Mouse (Mus musculus): ENCODE results near the gene Srpr. TPM values are rescaled to one million over a fixed set of nuclear protein-coding genes. Genes with fewer than 3 reads are reported as not detected.
A peak's percentile ranks its signal among the peaks of the same experiment; 100 is the strongest.

Gene Srpr
- polyA plus RNA-seq, 1 experiment from 2014 or later = 118 TPM

- Histone ChIP-seq H3K27me3 (replicated peaks; ENCODE audit: control insufficient read depth, insufficient read depth, low read length) (no peaks in the 10 kb centered on the region), H3K27ac (ENCODE audit: low read depth, low read length) (no peak overlapping the region), H3K9ac (ENCODE audit: low read depth, low read length) (no peak overlapping the region), H3K4me1 (replicated peaks; ENCODE audit: control insufficient read depth, insufficient read depth, low read length) (no peaks in the 10 kb centered on the region), H3K4me3 (ENCODE audit: low read depth, low read length) (no peak overlapping the region), H3K4me2 (replicated peaks; ENCODE audit: low read depth) (peak overlapping the region; percentile 92; the same call in 1 of the 2 replicates), H3K36me3 (ENCODE audit: control insufficient read depth, insufficient read depth) (no peaks in the 10 kb centered on the region), H3K9me3 (ENCODE audit: control insufficient read depth) (no peaks in the 10 kb centered on the region)
- 84% methylated on average over 10 of the region's 10 CpGs for whole genome bisulfite sequencing
- ATAC-seq = no peak
- no peak for TF ChIP-seq CTCF (IDR thresholded peaks at IDR 0.05; ENCODE audit: low read depth)
Observed at GRCm38 (mm10) chr9:35198351-35198750, 1.6 kb upstream of the Srpr start.

GRCm38 (mm10) chr9:35198945-35199771, 817 bp upstream of the Srpr start:
- no peak for TF ChIP-seq CTCF (IDR thresholded peaks at IDR 0.05; ENCODE audit: low read depth)
- peak overlapping the region; percentile 77 for H3K4me3 ChIP-seq (ENCODE audit: low read depth, low read length)
- H3K4me1 ChIP-seq (replicated peaks; ENCODE audit: control insufficient read depth, insufficient read depth, low read length) = no peaks in the 10 kb centered on the region
- H3K27ac ChIP-seq (ENCODE audit: low read depth, low read length) = peak overlapping the region; percentile 76
- H3K27me3 ChIP-seq (replicated peaks; ENCODE audit: control insufficient read depth, insufficient read depth, low read length) = no peaks in the 10 kb centered on the region
- peak; percentile 42 for ATAC-seq
- H3K9ac ChIP-seq (ENCODE audit: low read depth, low read length) = peak overlapping the region; percentile 76
- H3K36me3 ChIP-seq (ENCODE audit: control insufficient read depth, insufficient read depth) = no peaks in the 10 kb centered on the region
- WGBS = 23% methylated on average over 18 of the region's 18 CpGs
- no peaks in the 10 kb centered on the region for H3K9me3 ChIP-seq (ENCODE audit: control insufficient read depth)
- H3K4me2 ChIP-seq (replicated peaks; ENCODE audit: low read depth) = peak overlapping the region; percentile 92

- WGBS = 31% methylated on average over 9 of the region's 9 CpGs
- Histone ChIP-seq H3K4me1 (replicated peaks; ENCODE audit: control insufficient read depth, insufficient read depth, low read length) (no peaks in the 10 kb centered on the region), H3K4me2 (replicated peaks; ENCODE audit: low read depth) (peak overlapping the region; percentile 92), H3K4me3 (ENCODE audit: low read depth, low read length) (peak overlapping the region; percentile 77), H3K9me3 (ENCODE audit: control insufficient read depth) (no peaks in the 10 kb centered on the region), H3K9ac (ENCODE audit: low read depth, low read length) (peak overlapping the region; percentile 76; the same call in 1 of the 2 replicates), H3K27me3 (replicated peaks; ENCODE audit: control insufficient read depth, insufficient read depth, low read length) (no peaks in the 10 kb centered on the region), H3K36me3 (ENCODE audit: control insufficient read depth, insufficient read depth) (peaks cover 8% of the 10 kb centered on the region), H3K27ac (ENCODE audit: low read depth, low read length) (no peak overlapping the region)
- no peak for TF ChIP-seq CTCF (IDR thresholded peaks at IDR 0.05; ENCODE audit: low read depth)
- ATAC-seq = no peak
Observed at GRCm38 (mm10) chr9:35200529-35201060, 620 bp downstream of the Srpr start.

GRCm38 (mm10) chr9:35203536-35203935, 3.6 kb downstream of the Srpr start:
- H3K4me3 ChIP-seq (ENCODE audit: low read depth, low read length) = no peak overlapping the region
- no peak overlapping the region for H3K27ac ChIP-seq (ENCODE audit: low read depth, low read length)
- no peaks in the 10 kb centered on the region for H3K4me1 ChIP-seq (replicated peaks; ENCODE audit: control insufficient read depth, insufficient read depth, low read length)
- no peak overlapping the region for H3K9ac ChIP-seq (ENCODE audit: low read depth, low read length)
- H3K4me2 ChIP-seq (replicated peaks; ENCODE audit: low read depth) = no peak overlapping the region
- H3K27me3 ChIP-seq (replicated peaks; ENCODE audit: control insufficient read depth, insufficient read depth, low read length) = no peaks in the 10 kb centered on the region
- no peak for TF ChIP-seq CTCF (IDR thresholded peaks at IDR 0.05; ENCODE audit: low read depth)
- WGBS = 42% methylated on average over 3 of the region's 3 CpGs
- no peaks in the 10 kb centered on the region for H3K9me3 ChIP-seq (ENCODE audit: control insufficient read depth)
- ATAC-seq = no peak
- H3K36me3 ChIP-seq (ENCODE audit: control insufficient read depth, insufficient read depth) = peaks cover 34% of the 10 kb centered on the region

GRCm38 (mm10) chr9:35204421-35204820, 4.4 kb downstream of the Srpr start:
- Histone ChIP-seq H3K4me1 (replicated peaks; ENCODE audit: control insufficient read depth, insufficient read depth, low read length) (no peaks in the 10 kb centered on the region), H3K36me3 (ENCODE audit: control insufficient read depth, insufficient read depth) (peaks cover 34% of the 10 kb centered on the region), H3K9ac (ENCODE audit: low read depth, low read length) (no peak overlapping the region), H3K27me3 (replicated peaks; ENCODE audit: control insufficient read depth, insufficient read depth, low read length) (no peaks in the 10 kb centered on the region), H3K9me3 (ENCODE audit: control insufficient read depth) (no peaks in the 10 kb centered on the region), H3K4me2 (replicated peaks; ENCODE audit: low read depth) (no peak overlapping the region), H3K27ac (ENCODE audit: low read depth, low read length) (no peak overlapping the region), H3K4me3 (ENCODE audit: low read depth, low read length) (no peak overlapping the region)
- 94% methylated on average over 2 of the region's 2 CpGs for WGBS
- no peak for TF ChIP-seq CTCF (IDR thresholded peaks at IDR 0.05; ENCODE audit: low read depth)
- ATAC-seq = no peak

- Histone ChIP-seq H3K4me1 (replicated peaks; ENCODE audit: control insufficient read depth, insufficient read depth, low read length) (0 out of 2 replicates have a peak, but pooled peaks cover 6% of the 10 kb centered on the region), H3K36me3 (ENCODE audit: control insufficient read depth, insufficient read depth) (peaks cover 57% of the 10 kb centered on the region), H3K4me2 (replicated peaks; ENCODE audit: low read depth) (peak within 1 kb of the TSS; percentile 84), H3K9ac (ENCODE audit: low read depth, low read length) (peak within 1 kb of the TSS; percentile 88), H3K27ac (ENCODE audit: low read depth, low read length) (peak within 1 kb of the TSS; percentile 96), H3K4me3 (ENCODE audit: low read depth, low read length) (peak within 1 kb of the TSS; percentile 77), H3K27me3 (replicated peaks; ENCODE audit: control insufficient read depth, insufficient read depth, low read length) (no peaks in the 10 kb centered on the region), H3K9me3 (ENCODE audit: control insufficient read depth) (no peaks in the 10 kb centered on the region)
- under 1% methylated on average over 72 of the region's 72 CpGs for WGBS
- ATAC-seq = peak; percentile 98
- no peak for TF ChIP-seq CTCF (IDR thresholded peaks at IDR 0.05; ENCODE audit: low read depth)
Observed at GRCm38 (mm10) chr9:35210542-35211474, 10.8 kb downstream of the Srpr start, which contains the start of gene Foxred1. Foxred1 (minus strand) TSS chr9:35211055.
